Mouse (Mus musculus) layer of hippocampus, adult 18-20 months (tissue): ENCODE data around the gene Stard3. TPM values are rescaled to one million over a fixed set of nuclear protein-coding genes. Genes with fewer than 3 reads are reported as not detected.

Experiments
- total RNA-seq, 2 experiments: library from RNA; stranded (reverse); gene quantifications; 2 replicates each; pipeline ENCODE4 v1.2.3; 2021

The Stard3 gene
- total RNA-seq, 2 experiments from 2014 or later: 35.3 to 36.7 TPM

Other genes starting within 250 kb of the Stard3 start
- gene Fbxl20, start 208.0 kb upstream of the Stard3 start, total RNA-seq: 10 to 100 TPM; 31.2 to 33.2 TPM
- 10 to 100 TPM; 45.3 to 48.4 TPM for gene Med1, start 165.1 kb upstream of the Stard3 start, total RNA-seq
- 10 to 100 TPM; 35.9 to 37.9 TPM for gene Cdk12, start 155.3 kb upstream of the Stard3 start, total RNA-seq
- gene Neurod2, start 28.7 kb upstream of the Stard3 start, total RNA-seq: 100 to 1,000 TPM; 158 to 159 TPM
- gene Ppp1r1b, start 10.0 kb upstream of the Stard3 start, total RNA-seq: 10 to 100 TPM; 59.9 to 65.4 TPM
- under 1 TPM; 0.92 to 0.96 TPM for gene Tcap, start 25.4 kb downstream of the Stard3 start, total RNA-seq
- under 1 TPM in 1 of 2 experiments, not detected in 1; 0.37 TPM for gene Pnmt, start 28.1 kb downstream of the Stard3 start, total RNA-seq
- 1 to 10 TPM; 8.7 to 9.1 TPM for gene Pgap3, start 42.1 kb downstream of the Stard3 start, total RNA-seq
- 1 to 10 TPM; 1.4 to 1.9 TPM for gene Erbb2, start 54.1 kb downstream of the Stard3 start, total RNA-seq
- 10 to 100 TPM; 83.0 to 95.4 TPM for gene Mien1, start 80.6 kb downstream of the Stard3 start, total RNA-seq
- 1 to 10 TPM; 1.2 to 2.1 TPM for gene Grb7, start 88.0 kb downstream of the Stard3 start, total RNA-seq
- not detected for gene Ikzf3, start 187.7 kb downstream of the Stard3 start, total RNA-seq
- not detected for gene Zpbp2, start 192.7 kb downstream of the Stard3 start, total RNA-seq
- 10 to 100 TPM; 59.2 to 60.6 TPM for gene Ormdl3, start 229.0 kb downstream of the Stard3 start, total RNA-seq
- not detected for gene Lrrc3c, start 239.9 kb downstream of the Stard3 start, total RNA-seq